Mouse (Mus musculus): ENCODE measurements around the gene Nampt. TPM values are rescaled to one million over a fixed set of nuclear protein-coding genes. Genes with fewer than 3 reads are reported as not detected.
"Not testable (repeated sequence)": the region's sequence is repeated elsewhere in the genome, so short reads cannot be mapped to it uniquely, and the experiment has no call there.

The Nampt gene
- total RNA-seq, 2 experiments from 2014 or later: 90.3 to 94.4 TPM

DNA sequence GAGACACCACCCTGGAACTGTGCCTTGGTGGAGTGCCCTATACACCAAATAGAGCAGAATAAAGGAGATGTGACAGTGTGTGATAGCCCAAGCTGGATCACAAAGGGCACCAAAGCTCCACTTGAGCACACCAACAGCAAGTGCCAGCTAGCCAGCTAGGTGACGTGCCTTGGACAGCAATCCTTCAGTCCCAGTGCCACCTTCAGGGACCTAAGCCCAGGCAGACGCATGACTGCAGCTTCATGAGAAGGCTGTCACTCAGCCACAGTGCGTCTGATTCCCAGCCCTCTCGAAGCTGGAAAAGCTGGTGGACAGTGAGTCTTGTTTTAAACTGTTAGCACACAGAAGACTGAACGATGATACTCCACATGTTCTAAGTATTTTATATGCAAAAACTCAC is 70.5 kb downstream of the Nampt start:
- Histone ChIP-seq H3K4me3 (no peak overlapping the region), H3K27ac (peak overlapping the region; percentile 81)
- DNase-seq: peak; percentile 71
- TF ChIP-seq CTCF (IDR thresholded peaks at IDR 0.05): no peak
- intact Hi-C loops (cut with DNase I): no loop called here

DNA sequence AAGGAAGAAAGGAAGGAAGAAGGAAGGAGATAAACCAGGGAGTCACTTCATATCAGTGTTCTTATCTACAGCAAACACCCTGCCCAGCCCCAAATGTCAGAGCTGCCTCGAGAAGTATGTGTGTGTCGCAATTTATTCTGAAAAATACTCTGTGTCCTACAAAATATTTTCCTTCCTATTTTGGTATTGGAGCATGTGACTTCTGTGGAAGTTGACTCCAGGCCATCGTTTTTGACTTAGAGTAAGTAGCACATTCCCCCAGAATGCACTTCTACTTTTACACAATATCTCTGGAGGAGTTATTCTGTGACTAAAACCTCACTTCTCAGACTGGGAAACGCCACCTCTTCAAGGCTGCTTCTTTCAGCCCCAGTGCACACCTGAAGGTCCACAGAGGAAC is 71.1 kb downstream of the Nampt start:
- intact Hi-C loops (cut with DNase I): no loop called here
- Histone ChIP-seq H3K27ac (peak overlapping the region; percentile 81), H3K4me3 (no peak overlapping the region)
- no peak for TF ChIP-seq CTCF (IDR thresholded peaks at IDR 0.05)
- DNase-seq: no peak

DNA sequence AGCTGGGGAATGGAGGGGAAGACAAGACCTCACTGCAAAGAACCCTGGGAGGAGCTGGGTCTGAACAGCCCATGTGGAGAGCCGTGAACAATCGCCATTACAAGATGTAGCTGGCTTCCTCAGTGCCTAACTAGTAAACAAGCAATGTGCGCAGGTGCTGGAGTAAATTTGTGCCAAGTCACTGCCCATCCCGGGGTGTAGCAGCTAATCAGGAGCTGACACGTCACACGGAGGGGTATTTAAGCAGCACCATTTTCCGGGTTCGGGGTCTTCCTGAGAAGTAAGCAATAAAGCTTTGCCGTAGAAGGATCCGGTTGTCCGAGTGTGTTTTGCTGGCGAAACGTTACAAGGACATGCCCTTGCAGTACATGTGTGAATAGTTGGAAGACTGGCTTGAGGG is 71.9 kb downstream of the Nampt start:
- intact Hi-C loops (cut with DNase I); H3K4me3 ChIP-seq; DNase-seq: not testable (repeated sequence)
- peak overlapping the region; percentile 81 for H3K27ac ChIP-seq

DNA sequence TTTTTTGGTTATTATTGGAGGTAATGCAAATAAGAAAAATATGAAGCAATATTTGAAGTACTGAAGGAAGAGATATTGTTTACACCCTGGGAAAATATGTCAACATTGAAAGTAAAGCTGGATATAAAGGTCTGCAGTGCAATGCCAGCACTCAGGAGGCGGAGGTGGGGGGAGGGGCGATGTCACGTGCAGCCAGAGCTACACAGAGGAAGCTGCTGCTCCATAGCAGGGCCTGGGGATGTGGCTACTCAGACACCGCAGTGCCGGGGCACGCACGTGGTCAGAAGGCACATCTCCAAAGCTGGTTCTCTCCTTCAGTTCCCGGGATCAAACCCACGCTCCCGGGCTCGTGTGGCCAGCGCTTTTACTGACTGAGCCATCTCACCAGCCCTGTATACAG is 73.9 kb downstream of the Nampt start:
- Histone ChIP-seq H3K27ac (no peak overlapping the region), H3K4me3 (no peak overlapping the region)
- intact Hi-C loops (cut with DNase I): no loop called here
- TF ChIP-seq CTCF (IDR thresholded peaks at IDR 0.05): no peak
- no peak for DNase-seq

DNA sequence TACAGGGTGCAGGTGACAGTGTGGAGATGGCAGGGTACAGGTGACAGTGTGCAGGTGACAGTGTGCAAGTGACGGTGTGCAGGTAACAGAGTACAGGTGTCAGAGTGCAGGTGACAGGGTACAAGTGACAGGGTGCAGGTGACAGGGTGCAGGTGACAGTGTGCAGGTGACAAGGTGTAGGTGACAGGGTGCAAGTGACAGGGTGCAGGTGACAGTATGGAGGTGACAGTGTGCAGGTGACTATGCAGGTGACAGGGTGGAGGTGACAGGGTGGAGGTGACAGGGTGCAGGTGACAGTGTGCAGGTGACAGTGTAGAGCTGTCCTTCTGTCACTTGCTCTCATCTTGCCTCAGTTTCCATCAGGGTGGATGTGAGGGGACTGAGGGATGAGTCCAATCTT is 76.5 kb downstream of the Nampt start:
- intact Hi-C loops (cut with DNase I): loop anchor here (2.0 to 5.0 kb wide), 3 partner anchors 74 to 604 kb away; partner anchors contain the start of gene Ccdc71l
- H3K27ac ChIP-seq: peak overlapping the region; percentile 84
- no peak for DNase-seq
- TF ChIP-seq CTCF (IDR thresholded peaks at IDR 0.05): no peak
- H3K4me3 ChIP-seq: peak overlapping the region; percentile 62; the same call in 1 of the 2 replicates

DNA sequence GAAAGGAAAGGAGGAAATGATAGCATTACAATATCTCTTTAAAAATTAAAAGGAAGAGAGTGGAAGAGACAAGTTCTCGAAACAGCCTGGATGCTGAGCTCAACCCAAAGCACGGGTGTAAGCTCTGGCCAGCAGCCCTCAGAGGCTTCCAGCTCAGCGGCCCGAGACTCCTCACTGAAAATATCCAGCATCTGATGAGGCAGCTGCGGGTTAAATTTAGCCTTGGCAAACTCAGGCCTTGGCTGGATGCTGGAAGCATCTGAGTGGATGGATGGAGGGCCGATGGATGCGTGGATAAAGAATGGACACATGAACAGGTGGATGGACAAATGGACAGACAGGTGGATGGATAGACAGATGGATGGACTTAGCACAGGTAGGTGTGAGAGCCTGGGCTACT is 77.2 kb downstream of the Nampt start:
- peak overlapping the region; percentile 84 for H3K27ac ChIP-seq
- TF ChIP-seq CTCF (IDR thresholded peaks at IDR 0.05): no peak
- peak; percentile 89 for DNase-seq
- H3K4me3 ChIP-seq: peak overlapping the region; percentile 62
- intact Hi-C loops (cut with DNase I): loop anchor here (2.0 to 5.0 kb wide), 3 partner anchors 74 to 604 kb away; partner anchors contain the start of gene Ccdc71l

DNA sequence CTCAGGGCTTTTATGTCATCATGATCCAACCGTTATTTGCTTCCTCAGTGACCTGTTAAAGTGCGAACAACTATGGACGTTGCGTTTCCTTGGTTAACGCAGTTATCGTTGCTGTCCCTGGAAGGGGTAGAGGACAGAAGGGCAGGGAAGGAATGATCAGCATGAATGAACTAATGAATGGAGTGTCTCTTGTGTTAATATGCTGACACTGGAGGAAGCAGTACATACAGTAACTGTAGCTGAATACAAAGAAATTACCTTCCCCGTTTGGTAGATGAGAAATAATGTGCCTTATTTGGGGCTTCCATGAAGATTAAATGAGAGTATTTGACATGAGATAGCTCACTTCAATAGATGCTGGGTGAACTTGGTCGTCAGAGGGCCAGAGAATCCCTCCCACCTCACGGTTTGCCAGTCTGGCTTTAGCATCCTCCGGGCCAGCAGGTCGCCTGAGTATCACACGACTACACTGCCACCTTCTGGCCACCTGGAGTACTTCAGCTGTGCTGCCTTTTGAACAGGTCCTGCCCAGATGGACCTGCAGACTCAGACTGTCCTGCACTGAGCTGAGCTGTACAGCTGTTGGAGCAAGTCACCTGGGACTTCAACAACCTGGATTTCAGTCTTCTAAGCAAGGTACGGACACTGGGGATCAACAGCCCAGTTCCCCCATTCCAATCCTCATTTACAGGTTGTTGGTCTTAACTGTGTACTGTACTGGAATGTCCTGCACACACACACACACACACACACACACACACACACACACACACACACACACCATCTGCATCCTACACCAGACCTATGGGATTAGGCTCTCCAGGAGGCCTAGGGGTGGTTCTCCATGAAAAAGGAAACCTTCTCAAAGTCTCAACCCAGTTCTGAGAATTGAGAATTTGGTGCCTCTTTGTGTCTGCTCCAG is 78.1 kb downstream of the Nampt start:
- Histone ChIP-seq H3K27ac (peak overlapping the region; percentile 84), H3K4me3 (no peak overlapping the region)
- no peak; the same call in 1 of the 2 replicates for TF ChIP-seq CTCF (IDR thresholded peaks at IDR 0.05)
- DNase-seq: peak; percentile 90
- intact Hi-C loops (cut with DNase I): loop anchor here (1.0 to 5.0 kb wide), 4 partner anchors 75 to 605 kb away; partner anchors contain the start of gene Ccdc71l

DNA sequence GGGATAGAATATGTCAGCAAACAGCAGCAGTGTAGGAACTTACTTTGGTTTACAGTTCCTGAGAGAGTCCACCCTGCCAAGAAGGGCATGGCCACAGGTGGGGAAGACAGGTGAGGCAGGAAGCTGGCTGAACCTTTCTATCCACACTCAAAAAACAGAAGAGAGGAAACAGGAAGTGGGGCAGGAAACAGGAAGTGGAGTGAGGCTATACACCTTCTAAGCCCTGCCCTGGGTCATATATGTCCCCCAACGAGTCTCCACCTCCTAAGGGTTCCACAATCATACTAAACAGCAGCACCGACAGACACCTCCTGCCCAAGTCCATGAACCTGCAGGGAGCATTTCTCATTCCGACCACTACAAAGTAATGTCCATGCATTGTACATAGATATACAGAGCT is 81.7 kb downstream of the Nampt start:
- intact Hi-C loops (cut with DNase I): no loop called here
- no peak for DNase-seq
- Histone ChIP-seq H3K4me3 (no peak overlapping the region), H3K27ac (no peak overlapping the region)
- no peak for TF ChIP-seq CTCF (IDR thresholded peaks at IDR 0.05)

Other genes starting within 250 kb of the Nampt start
- gene Sypl, start 134.3 kb downstream of the Nampt start, total RNA-seq (2021): 100 to 1,000 TPM; 174 to 187 TPM